Mouse (Mus musculus): ENCODE results near the gene Klrg1. TPM values are rescaled to one million over a fixed set of nuclear protein-coding genes. Genes with fewer than 3 reads are reported as not detected.

Gene Klrg1
- polyA plus RNA-seq, 1 experiment from 2014 or later, result 0.87 TPM

DNA sequence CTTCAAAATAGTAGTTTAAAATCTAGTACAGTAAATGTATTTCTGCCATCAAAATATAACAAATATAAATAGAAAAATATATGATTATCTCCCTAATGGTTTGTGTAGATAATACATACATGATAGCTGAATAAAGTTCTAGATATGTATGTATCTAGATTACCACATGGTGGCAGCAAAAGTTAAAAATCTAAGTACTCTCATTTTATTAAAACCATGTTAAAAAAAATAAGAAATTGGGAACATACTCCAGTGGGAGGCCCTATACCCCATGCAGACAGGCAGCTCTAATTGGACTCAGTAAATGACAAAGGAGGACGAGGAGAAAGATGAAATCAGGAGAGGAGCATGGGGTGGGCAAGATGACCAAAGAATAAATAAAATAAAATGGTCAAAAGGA is 30.5 kb downstream of the Klrg1 start:
- H3K4me1 ChIP-seq (replicated peaks), result no peaks in the 10 kb centered on the region
- H3K36me3 ChIP-seq, result no peaks in the 10 kb centered on the region
- no peak overlapping the region for H3K27ac ChIP-seq
- no peaks in the 10 kb centered on the region for H3K27me3 ChIP-seq
- no peak overlapping the region for H3K4me3 ChIP-seq (replicated peaks)
- H3K9ac ChIP-seq (replicated peaks), result no peak overlapping the region
- WGBS, result 25% methylated on average over 1 of the region's 1 CpGs
- no peak overlapping the region for H3K4me2 ChIP-seq (replicated peaks)
- no peak for ATAC-seq
- no peaks in the 10 kb centered on the region for H3K9me3 ChIP-seq

DNA sequence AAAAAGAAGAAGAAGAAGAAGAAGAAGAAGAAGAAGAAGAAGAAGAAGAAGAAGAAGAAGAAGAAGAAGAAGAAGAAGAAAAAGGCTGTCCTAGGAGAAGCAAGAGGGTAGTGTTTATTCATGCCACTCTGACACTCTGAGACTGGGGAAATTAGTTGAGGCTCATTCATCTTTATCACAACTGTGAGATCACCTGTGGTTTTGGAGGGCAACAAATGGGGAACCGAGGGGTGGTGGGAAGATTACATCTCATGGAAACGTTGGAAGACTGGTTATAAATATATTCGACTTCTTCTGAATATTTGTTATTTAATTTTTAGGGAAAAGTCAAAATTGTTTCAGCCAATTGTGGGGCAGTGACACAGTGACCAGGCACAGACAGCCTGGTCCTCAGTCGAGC is 32.6 kb downstream of the Klrg1 start:
- Histone ChIP-seq H3K9me3 (no peaks in the 10 kb centered on the region), H3K9ac (replicated peaks) (no peak overlapping the region), H3K36me3 (no peaks in the 10 kb centered on the region), H3K27me3 (no peaks in the 10 kb centered on the region), H3K4me2 (replicated peaks) (no peak overlapping the region), H3K4me3 (replicated peaks) (no peak overlapping the region), H3K4me1 (replicated peaks) (no peaks in the 10 kb centered on the region), H3K27ac (no peak overlapping the region)
- 81% methylated on average over 4 of the region's 4 CpGs for WGBS
- ATAC-seq, result no peak

Other genes with a start within 250 kb of the Klrg1 start
- gene M6pr, start 25.8 kb upstream of the Klrg1 start, polyA plus RNA-seq (2015; fragmentation: Nextera tagmentation; extraction: Ambion mirVana), result 61.6 and 64.2 TPM in 2 replicates
- gene Phc1, start 57.7 kb upstream of the Klrg1 start, polyA plus RNA-seq (2015; fragmentation: Nextera tagmentation; extraction: Ambion mirVana), result 37.7 and 39.0 TPM in 2 replicates
- gene Rimklb, start 215.9 kb upstream of the Klrg1 start, polyA plus RNA-seq (2015; fragmentation: Nextera tagmentation; extraction: Ambion mirVana), result 98.2 and 104 TPM in 2 replicates
- gene Mfap5, start 223.0 kb upstream of the Klrg1 start, polyA plus RNA-seq (2015; fragmentation: Nextera tagmentation; extraction: Ambion mirVana), result 1.7 and 1.8 TPM in 2 replicates

Measured in midbrain, embryonic 13.5 days (tissue).